Mouse (Mus musculus): ENCODE measurements around the gene Rem2.

GRCm38 (mm10) chr14:54445476-54445875 lies 30.4 kb upstream of the Rem2 start:
- TF ChIP-seq POLR2A (IDR thresholded peaks at IDR 0.05; ENCODE audit: control insufficient read depth in 1 of 2, insufficient read depth in 1 of 2, low read depth in 1 of 2, low read length in 2 of 2, poor library complexity in 1 of 2) (no peak), GATA1 (IDR thresholded peaks at IDR 0.05; ENCODE audit: low read depth, low read length) (no peak), CTCF (IDR thresholded peaks at IDR 0.05 in 2 of 3, conservative IDR thresholded peaks at IDR 0.05 in 1 of 3; ENCODE audit: control insufficient read depth in 1 of 3, insufficient read depth in 1 of 3, low read depth in 2 of 3, low read length in 3 of 3, poor library complexity in 1 of 3, severe bottlenecking in 1 of 3) (no peak), EP300 (IDR thresholded peaks at IDR 0.05; ENCODE audit: low read depth in 1 of 2, low read length in 2 of 2) (peak in 1 of 2 experiments; percentile 39; a peak in 1 of 4 replicates), E2F4 (IDR thresholded peaks at IDR 0.05; ENCODE audit: borderline replicate concordance, low read depth, low read length) (no peak), MEF2A (IDR thresholded peaks at IDR 0.05; ENCODE audit: extremely low read depth, insufficient replicate concordance, low read depth, low read length, poor library complexity, severe bottlenecking) (no peak), TCF12 (IDR thresholded peaks at IDR 0.05; ENCODE audit: low read depth, low read length) (no peak), MYC (IDR thresholded peaks at IDR 0.05; ENCODE audit: low read depth, low read length) (no peak), MAX (IDR thresholded peaks at IDR 0.05; ENCODE audit: low read length) (no peak), TBP (IDR thresholded peaks at IDR 0.05; ENCODE audit: low read depth, low read length) (no peak), ETS1 (IDR thresholded peaks at IDR 0.05; ENCODE audit: low read depth, low read length) (no peak), ZMIZ1 (IDR thresholded peaks at IDR 0.05; ENCODE audit: low read depth, low read length) (no peak), TAL1 (IDR thresholded peaks at IDR 0.05; ENCODE audit: low read length) (no peak)

Data from MEL (cell line).